Mouse (Mus musculus): ENCODE measurements around the gene Styk1. TPM values are rescaled to one million over a fixed set of nuclear protein-coding genes. Genes with fewer than 3 reads are reported as not detected.
A peak's percentile ranks its signal among the peaks of the same experiment; 100 is the strongest.

Styk1 gene
- polyA plus RNA-seq, 1 experiment from 2014 or later, result 1.2 TPM

- H3K9me3 ChIP-seq (replicated peaks), result no peaks in the 10 kb centered on the region
Observed at GRCm38 (mm10) chr6:131362987-131363765, 9.8 kb upstream of the Styk1 start.

GRCm38 (mm10) chr6:131360693-131361092 is 7.3 kb upstream of the Styk1 start:
- H3K36me3 ChIP-seq (ENCODE audit: poor library complexity, severe bottlenecking), result peaks cover 18% of the 10 kb centered on the region

More at GRCm38 (mm10) chr6:131362987-131363765, 9.8 kb upstream of the Styk1 start:
- no peak overlapping the region for H3K9ac ChIP-seq
- no peak for ATAC-seq
- H3K27me3 ChIP-seq, result no peaks in the 10 kb centered on the region
- H3K36me3 ChIP-seq (ENCODE audit: poor library complexity, severe bottlenecking), result peaks cover 41% of the 10 kb centered on the region
- no peaks in the 10 kb centered on the region for H3K4me1 ChIP-seq
- no peak overlapping the region for H3K27ac ChIP-seq
- H3K4me3 ChIP-seq, result no peak overlapping the region
- WGBS, result 85% methylated on average over 7 of the region's 7 CpGs
- H3K4me2 ChIP-seq, result no peak overlapping the region

GRCm38 (mm10) chr6:131359543-131359942 is 6.1 kb upstream of the Styk1 start:
- Histone ChIP-seq H3K9ac (no peak overlapping the region), H3K4me1 (no peaks in the 10 kb centered on the region), H3K4me3 (no peak overlapping the region), H3K4me2 (no peak overlapping the region), H3K9me3 (replicated peaks) (no peaks in the 10 kb centered on the region), H3K36me3 (ENCODE audit: poor library complexity, severe bottlenecking) (peaks cover 9% of the 10 kb centered on the region), H3K27ac (no peak overlapping the region), H3K27me3 (no peaks in the 10 kb centered on the region)
- ATAC-seq, result no peak
- WGBS, result 90% methylated on average over 2 of the region's 2 CpGs

More at GRCm38 (mm10) chr6:131360693-131361092, 7.3 kb upstream of the Styk1 start:
- Histone ChIP-seq H3K9ac (no peak overlapping the region), H3K4me1 (no peaks in the 10 kb centered on the region), H3K4me2 (no peak overlapping the region), H3K27ac (no peak overlapping the region), H3K9me3 (replicated peaks) (no peaks in the 10 kb centered on the region), H3K27me3 (no peaks in the 10 kb centered on the region), H3K4me3 (no peak overlapping the region)
- WGBS, result 78% methylated on average over 5 of the region's 5 CpGs
- ATAC-seq, result 0 out of 2 replicates have a peak, but pooled peaks have one; percentile 27

- ATAC-seq, result no peak
- Histone ChIP-seq H3K4me1 (peaks cover 5% of the 10 kb centered on the region; the same call in 1 of the 2 replicates), H3K4me3 (no peak overlapping the region), H3K36me3 (ENCODE audit: poor library complexity, severe bottlenecking) (no peaks in the 10 kb centered on the region), H3K9ac (no peak overlapping the region), H3K27me3 (no peaks in the 10 kb centered on the region), H3K27ac (no peak overlapping the region), H3K4me2 (no peak overlapping the region), H3K9me3 (replicated peaks) (no peaks in the 10 kb centered on the region)
- WGBS, result 73% methylated on average over 4 of the region's 4 CpGs
Observed at GRCm38 (mm10) chr6:131354913-131355312, 1.5 kb upstream of the Styk1 start.

- Histone ChIP-seq H3K9me3 (replicated peaks) (no peaks in the 10 kb centered on the region), H3K4me3 (no peak overlapping the region), H3K27ac (no peak overlapping the region), H3K9ac (no peak overlapping the region), H3K4me2 (no peak overlapping the region), H3K4me1 (no peaks in the 10 kb centered on the region), H3K36me3 (ENCODE audit: poor library complexity, severe bottlenecking) (no peaks in the 10 kb centered on the region), H3K27me3 (no peaks in the 10 kb centered on the region)
- ATAC-seq, result no peak
- 79% methylated on average over 2 of the region's 2 CpGs for WGBS
Observed at GRCm38 (mm10) chr6:131347026-131347425, 6.4 kb downstream of the Styk1 start.

- no peaks in the 10 kb centered on the region for H3K36me3 ChIP-seq (ENCODE audit: poor library complexity, severe bottlenecking)
- H3K9ac ChIP-seq, result no peak overlapping the region
- no peak overlapping the region for H3K4me3 ChIP-seq
- no peak for ATAC-seq
- WGBS, result 89% methylated on average over 7 of the region's 7 CpGs
- H3K27me3 ChIP-seq, result no peaks in the 10 kb centered on the region
- no peaks in the 10 kb centered on the region for H3K4me1 ChIP-seq
- H3K9me3 ChIP-seq (replicated peaks), result no peaks in the 10 kb centered on the region
- no peak overlapping the region for H3K4me2 ChIP-seq
- no peak overlapping the region for H3K27ac ChIP-seq
Observed at GRCm38 (mm10) chr6:131344346-131344745, 9.1 kb downstream of the Styk1 start.

GRCm38 (mm10) chr6:131340082-131340481 is 13.3 kb downstream of the Styk1 start:
- whole genome bisulfite sequencing, result 72% methylated on average over 3 of the region's 3 CpGs
- Histone ChIP-seq H3K4me3 (no peak overlapping the region), H3K27ac (no peak overlapping the region), H3K4me1 (no peaks in the 10 kb centered on the region), H3K9ac (no peak overlapping the region), H3K4me2 (no peak overlapping the region), H3K27me3 (no peaks in the 10 kb centered on the region), H3K36me3 (ENCODE audit: poor library complexity, severe bottlenecking) (no peaks in the 10 kb centered on the region), H3K9me3 (replicated peaks) (0 out of 2 replicates have a peak, but pooled peaks cover 4% of the 10 kb centered on the region)
- no peak for ATAC-seq

GRCm38 (mm10) chr6:131339309-131339708 is 14.1 kb downstream of the Styk1 start:
- H3K27ac ChIP-seq, result no peak overlapping the region
- H3K9me3 ChIP-seq (replicated peaks), result 0 out of 2 replicates have a peak, but pooled peaks cover 4% of the 10 kb centered on the region
- no peaks in the 10 kb centered on the region for H3K4me1 ChIP-seq
- H3K4me2 ChIP-seq, result no peak overlapping the region
- no peak overlapping the region for H3K4me3 ChIP-seq
- no peaks in the 10 kb centered on the region for H3K27me3 ChIP-seq
- WGBS, result 88% methylated on average over 3 of the region's 3 CpGs
- ATAC-seq, result no peak
- no peaks in the 10 kb centered on the region for H3K36me3 ChIP-seq (ENCODE audit: poor library complexity, severe bottlenecking)
- no peak overlapping the region for H3K9ac ChIP-seq

GRCm38 (mm10) chr6:131338787-131339186 is 14.6 kb downstream of the Styk1 start:
- no peak overlapping the region for H3K9ac ChIP-seq
- H3K4me2 ChIP-seq, result no peak overlapping the region
- no peaks in the 10 kb centered on the region for H3K27me3 ChIP-seq
- no peak overlapping the region for H3K4me3 ChIP-seq
- H3K27ac ChIP-seq, result no peak overlapping the region
- H3K9me3 ChIP-seq (replicated peaks), result 0 out of 2 replicates have a peak, but pooled peaks cover 4% of the 10 kb centered on the region
- H3K36me3 ChIP-seq (ENCODE audit: poor library complexity, severe bottlenecking), result no peaks in the 10 kb centered on the region
- 77% methylated on average over 1 of the region's 1 CpGs for WGBS
- H3K4me1 ChIP-seq, result no peaks in the 10 kb centered on the region
- ATAC-seq, result no peak

- no peak overlapping the region for H3K9ac ChIP-seq
- no peaks in the 10 kb centered on the region for H3K4me1 ChIP-seq
- H3K27me3 ChIP-seq, result no peaks in the 10 kb centered on the region
- H3K27ac ChIP-seq, result no peak overlapping the region
- WGBS, result 83% methylated on average over 2 of the region's 2 CpGs
- ATAC-seq, result no peak
- H3K9me3 ChIP-seq (replicated peaks), result no peaks in the 10 kb centered on the region
- no peak overlapping the region for H3K4me2 ChIP-seq
- H3K36me3 ChIP-seq (ENCODE audit: poor library complexity, severe bottlenecking), result no peaks in the 10 kb centered on the region
- H3K4me3 ChIP-seq, result no peak overlapping the region
Observed at GRCm38 (mm10) chr6:131327076-131327475, 26.3 kb downstream of the Styk1 start.

GRCm38 (mm10) chr6:131321854-131322639 is 31.4 kb downstream of the Styk1 start:
- no peak for ATAC-seq
- Histone ChIP-seq H3K4me1 (no peaks in the 10 kb centered on the region), H3K36me3 (ENCODE audit: poor library complexity, severe bottlenecking) (no peaks in the 10 kb centered on the region), H3K27me3 (no peaks in the 10 kb centered on the region), H3K27ac (no peak overlapping the region), H3K9me3 (replicated peaks) (no peaks in the 10 kb centered on the region), H3K9ac (no peak overlapping the region), H3K4me2 (no peak overlapping the region), H3K4me3 (no peak overlapping the region)
- WGBS, result 78% methylated on average over 3 of the region's 3 CpGs

All from forebrain, embryonic 13.5 days (tissue).